In the genomic region with DNA sequence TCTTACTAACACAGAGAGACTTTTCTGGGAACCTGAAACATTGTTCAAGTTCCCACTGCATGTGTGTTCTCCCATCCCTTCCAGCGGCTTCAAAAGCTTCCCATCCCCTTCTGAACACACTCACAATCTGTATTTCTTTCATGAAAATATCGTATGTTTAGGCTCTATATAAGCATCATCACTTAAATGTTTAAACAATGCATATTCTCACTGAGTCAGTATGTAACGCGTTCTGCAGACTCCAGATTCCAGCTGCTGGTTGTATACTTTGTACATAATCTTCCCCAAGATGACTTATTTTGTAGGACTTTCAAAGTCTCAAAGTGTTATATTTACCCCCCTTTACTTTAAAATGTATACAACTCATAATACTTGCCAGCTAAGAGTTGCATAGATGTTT, we compare ENCODE assay signal across 24 mouse cellular contexts.
"Had no signal": no experiment of that assay in that cellular context is flagged by ENCODE, and none has a peak within 500 bp of the region (broad histone marks: within the 10 kb centered on the region; RNA-seq: fewer than 3 reads in every experiment).

No protein-coding gene starts in this region.

- ATAC-seq: forebrain, embryonic 16.5 days; hindbrain, embryonic 16.5 days; inflammation-experienced regulatory T-cells, adult 6 months had no signal

- H3K4me2 ChIP-seq: heart, embryonic 12.5 days; hindbrain, embryonic 12.5 days; hindbrain, embryonic 14.5 days; limb, embryonic 12.5 days had no signal

- DNase-seq: gastrocnemius, adult 2 months; gastrocnemius, postnatal 10 days; gastrocnemius, postnatal 25 days; heart, adult 18-20 months; heart, postnatal 10 days; heart, postnatal 4 days; kidney, adult 18-20 months; kidney, adult 8-10 months; kidney, postnatal 10 days; kidney, postnatal 25 days; kidney, postnatal 4 days; liver had no signal

- H3K36me3 ChIP-seq: heart, embryonic 10.5 days; heart, embryonic 12.5 days; hindbrain, embryonic 10.5 days; hindbrain, embryonic 12.5 days; limb, embryonic 10.5 days; limb, embryonic 12.5 days had no signal

- H3K27me3 ChIP-seq: heart, embryonic 12.5 days; hindbrain, embryonic 12.5 days; limb, embryonic 12.5 days had no signal

- H3K9me3 ChIP-seq: heart, embryonic 10.5 days; heart, embryonic 12.5 days; hindbrain, embryonic 10.5 days; hindbrain, embryonic 12.5 days; limb, embryonic 10.5 days; limb, embryonic 12.5 days had no signal

- H3K4me1 ChIP-seq: heart, embryonic 10.5 days; heart, embryonic 12.5 days; hindbrain, embryonic 10.5 days; hindbrain, embryonic 12.5 days had no signal

- H3K27ac ChIP-seq: gastrocnemius, adult 2 months; heart, embryonic 10.5 days; hindbrain, embryonic 10.5 days; hindbrain, embryonic 12.5 days; hindbrain, embryonic 14.5 days; layer of hippocampus, adult 2 months; left cerebral cortex, adult 2 months; limb, embryonic 10.5 days; limb, embryonic 12.5 days had no signal

- H3K9ac ChIP-seq: heart, embryonic 12.5 days; hindbrain, embryonic 12.5 days; hindbrain, embryonic 14.5 days; limb, embryonic 12.5 days had no signal

- H3K4me3 ChIP-seq: gastrocnemius, adult 2 months; heart, embryonic 10.5 days; heart, embryonic 12.5 days; hindbrain, embryonic 10.5 days; hindbrain, embryonic 12.5 days; layer of hippocampus, adult 2 months; left cerebral cortex, adult 2 months; limb, embryonic 10.5 days; limb, embryonic 12.5 days had no signal
